Mouse (Mus musculus): Measurements from ENCODE around the gene Nin.

Nin gene

DNA sequence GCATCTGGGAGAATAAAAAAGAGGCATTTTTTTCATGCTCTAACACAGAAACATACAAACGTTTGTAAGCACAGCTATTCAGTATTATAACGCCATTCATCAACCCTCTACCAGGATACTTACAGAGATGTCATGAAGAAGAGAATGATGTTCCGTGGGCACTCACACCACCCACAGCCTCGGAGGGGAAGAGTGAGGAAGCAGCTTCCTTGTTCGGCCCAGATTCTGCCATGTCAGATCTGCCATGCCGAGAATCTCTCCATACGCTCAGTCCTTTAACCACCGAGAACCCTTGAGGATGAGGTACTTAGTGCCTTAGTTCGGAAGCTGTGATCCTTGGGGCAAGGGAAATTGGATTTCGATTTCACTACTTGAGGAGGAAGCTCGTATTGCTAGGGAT lies at the start of gene Nin:
Gene Nin, minus strand, starts transcription at position 367 of the 400 bp plus-strand sequence.
- no peak for DNase-seq (ENCODE audit: inconsistent age in 2 of 2, low spot score in 1 of 2)

DNA sequence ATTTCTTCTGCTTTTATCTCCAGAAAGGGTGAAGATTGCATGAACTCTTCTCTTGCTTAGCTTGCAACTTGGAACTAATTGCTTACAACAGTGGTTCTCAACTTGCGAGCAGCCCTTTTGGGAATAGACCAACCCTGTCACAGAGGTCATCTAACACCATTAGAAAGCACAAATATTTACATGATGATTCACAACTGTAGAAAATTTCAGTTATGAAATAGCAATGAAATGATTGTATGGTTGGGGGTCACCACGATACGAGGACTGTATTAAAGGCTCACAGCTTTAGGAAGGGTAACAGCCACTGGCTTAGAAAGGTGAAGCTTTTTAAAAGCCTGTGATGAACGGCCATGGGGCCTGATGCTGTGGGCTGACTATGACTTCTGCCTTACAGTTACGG lies 47.5 kb upstream of the Nin start:
- no peak for DNase-seq (ENCODE audit: inconsistent age in 2 of 2, low spot score in 1 of 2)

DNA sequence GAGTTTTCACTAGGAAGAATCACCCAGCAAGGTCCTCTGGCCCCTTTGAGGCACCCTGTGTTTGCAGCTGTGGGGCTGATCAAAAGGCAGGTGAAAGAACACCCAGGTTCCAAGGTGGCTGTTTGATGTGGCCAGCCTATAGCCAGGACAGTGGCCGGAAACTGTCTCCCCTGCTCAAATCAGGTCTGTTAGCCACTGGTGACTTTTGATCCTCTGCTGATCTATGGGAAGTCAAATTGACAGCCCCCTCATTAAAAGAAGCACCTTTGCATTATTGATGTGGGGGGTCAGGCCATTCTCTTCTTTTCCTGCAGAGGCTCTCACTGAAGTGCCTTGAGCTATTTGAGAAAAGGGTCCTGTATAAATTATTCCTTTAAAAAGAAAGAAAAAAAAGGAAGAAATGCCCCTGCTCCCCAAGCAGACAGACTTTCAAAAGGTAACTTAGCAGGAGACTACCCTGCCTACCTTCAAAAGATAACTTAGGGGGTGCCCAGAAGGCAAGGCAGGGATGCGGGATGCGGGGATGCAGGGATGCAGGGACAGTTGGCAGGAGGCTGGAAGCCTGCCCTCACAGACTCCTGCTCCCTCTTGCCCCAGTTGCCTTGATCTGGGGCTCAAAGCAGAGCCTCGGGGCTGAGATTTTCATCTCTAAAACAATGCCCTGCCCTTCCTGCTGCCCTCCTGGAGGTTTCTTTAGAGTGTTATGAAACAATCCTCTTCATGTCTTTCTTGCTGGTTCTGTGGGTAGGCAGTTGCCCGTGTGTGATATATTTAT lies 44.0 kb upstream of the Nin start:
- DNase-seq (ENCODE audit: inconsistent age in 2 of 2, low spot score in 1 of 2): no peak

DNA sequence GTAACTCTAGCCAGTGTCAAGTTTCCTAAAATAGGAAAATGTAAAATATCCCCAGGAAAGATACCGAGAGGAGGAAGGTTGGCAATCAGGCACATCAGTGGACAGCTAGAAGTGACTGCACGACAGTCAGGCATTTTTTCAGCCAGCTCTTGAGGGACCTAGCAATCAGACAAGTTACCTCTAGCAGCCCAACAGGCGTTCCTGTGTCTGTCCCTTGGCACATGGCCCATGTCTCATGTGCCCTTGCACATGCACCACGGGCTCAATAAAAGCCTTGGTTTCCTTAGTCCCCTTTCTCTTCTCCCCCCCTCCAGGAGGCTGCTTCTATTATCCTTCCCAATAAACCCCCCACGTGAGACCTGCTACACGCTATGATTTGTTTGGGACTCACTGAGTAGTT lies 42.7 kb upstream of the Nin start:
- no peak for DNase-seq (ENCODE audit: inconsistent age in 2 of 2, low spot score in 1 of 2)

DNA sequence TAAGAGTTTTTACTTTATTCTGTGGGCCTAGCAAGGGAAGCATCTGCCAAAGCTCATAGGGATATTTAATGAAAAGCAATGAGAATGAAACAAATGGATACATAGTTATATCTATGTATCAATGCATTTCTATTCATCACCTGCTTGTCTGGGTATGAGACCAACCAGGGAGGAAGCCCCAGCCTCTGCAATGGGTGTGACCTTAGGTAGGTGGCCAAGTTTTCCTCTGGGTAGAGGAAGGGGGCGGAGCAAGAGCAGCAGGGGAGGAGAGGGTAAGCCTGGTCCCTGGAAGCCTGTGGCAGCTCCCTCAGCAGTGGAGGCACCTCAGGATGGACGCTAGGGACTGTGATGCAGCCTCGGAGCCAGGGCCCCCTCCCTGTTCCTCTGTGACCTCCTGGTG lies 40.3 kb upstream of the Nin start, which contains the start of gene Abhd12b:
Gene Abhd12b, plus strand, starts transcription at position 301 of the 400 bp plus-strand sequence.
- DNase-seq (ENCODE audit: inconsistent age in 2 of 2, low spot score in 1 of 2): no peak

DNA sequence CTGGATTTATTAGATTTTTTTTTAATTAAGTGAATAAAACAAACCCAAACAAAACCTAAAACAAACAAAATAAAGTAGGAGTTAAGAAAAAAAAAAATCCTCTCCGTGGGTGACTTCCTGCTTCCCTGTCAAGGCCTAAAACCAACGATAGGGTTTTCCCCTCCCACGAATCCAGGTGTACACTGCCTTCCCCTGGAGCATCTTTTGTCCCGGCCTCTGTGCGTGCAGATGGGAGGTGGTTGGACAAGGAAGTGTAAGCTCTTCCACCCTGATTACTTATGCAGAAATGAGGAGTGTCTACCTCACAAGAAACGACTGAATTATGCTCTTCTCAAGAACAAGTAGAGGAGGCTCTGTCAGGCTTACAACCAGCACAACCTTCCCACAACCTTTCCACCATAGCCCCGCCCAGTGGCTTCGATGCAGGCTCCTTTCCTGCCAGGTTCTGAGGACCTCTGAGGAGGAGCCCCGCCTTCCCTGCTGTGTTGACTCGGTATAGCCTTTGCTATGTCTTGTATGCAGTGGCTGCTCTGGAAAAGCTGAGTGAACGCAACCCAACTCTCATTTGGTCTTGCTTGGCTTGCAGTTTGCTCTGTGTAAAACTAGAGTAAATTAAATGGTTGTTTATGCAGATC lies 35.2 kb upstream of the Nin start:
- peak in 1 of 2 experiments; percentile 30 for DNase-seq (ENCODE audit: inconsistent age in 2 of 2, low spot score in 1 of 2)

DNA sequence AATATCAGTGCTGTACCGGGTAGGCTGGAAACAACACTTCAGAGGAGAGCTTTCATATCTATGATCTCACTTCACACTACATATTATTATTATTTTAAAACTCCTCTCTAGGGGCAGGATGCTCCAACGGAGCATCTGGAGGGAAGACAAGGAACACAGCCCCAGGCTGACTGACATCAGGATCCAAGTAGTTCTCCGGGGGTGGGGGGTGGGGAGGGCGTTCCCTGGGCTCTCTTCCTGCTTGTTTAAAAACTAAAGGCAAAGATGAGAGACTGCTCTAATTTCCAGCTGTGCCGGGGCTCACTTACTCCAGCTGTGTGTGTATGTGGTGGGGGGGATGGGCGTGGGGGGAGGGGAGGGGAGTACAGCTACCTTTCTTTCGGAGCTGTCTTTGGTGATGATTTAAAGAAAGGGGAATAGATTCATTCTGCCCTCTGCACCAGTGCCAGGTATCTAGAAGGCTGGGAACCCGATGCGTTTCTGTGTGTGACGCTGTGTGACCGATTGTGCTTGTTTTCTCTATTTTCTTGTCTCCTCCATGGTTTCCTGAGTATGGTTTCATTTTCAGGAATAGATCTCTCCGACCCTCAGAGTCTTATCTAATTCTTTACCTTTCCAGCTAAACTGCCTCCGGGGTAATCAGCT lies 34.6 kb upstream of the Nin start:
- peak in 1 of 2 experiments; percentile 45 for DNase-seq (ENCODE audit: inconsistent age in 2 of 2, low spot score in 1 of 2)

DNA sequence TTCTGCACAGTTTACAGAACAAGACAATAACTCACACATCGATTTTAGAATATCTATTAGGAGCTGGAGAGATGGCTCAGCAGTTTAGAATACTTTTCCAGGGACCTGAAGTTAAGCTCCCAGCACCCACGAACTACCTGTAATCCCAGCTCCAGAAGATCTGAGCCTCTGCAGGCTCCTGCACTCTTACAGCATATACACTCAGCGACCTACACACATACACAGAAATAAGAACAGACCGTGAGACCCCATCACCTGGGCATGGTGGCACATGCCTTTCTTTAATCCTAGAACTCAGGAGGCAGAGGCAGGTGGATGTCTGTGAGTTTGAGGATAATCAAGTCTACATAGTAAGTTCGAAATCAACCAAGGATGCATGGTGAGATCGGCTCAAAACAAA lies 32.1 kb upstream of the Nin start:
- no peak for DNase-seq (ENCODE audit: inconsistent age in 2 of 2, low spot score in 1 of 2)

DNA sequence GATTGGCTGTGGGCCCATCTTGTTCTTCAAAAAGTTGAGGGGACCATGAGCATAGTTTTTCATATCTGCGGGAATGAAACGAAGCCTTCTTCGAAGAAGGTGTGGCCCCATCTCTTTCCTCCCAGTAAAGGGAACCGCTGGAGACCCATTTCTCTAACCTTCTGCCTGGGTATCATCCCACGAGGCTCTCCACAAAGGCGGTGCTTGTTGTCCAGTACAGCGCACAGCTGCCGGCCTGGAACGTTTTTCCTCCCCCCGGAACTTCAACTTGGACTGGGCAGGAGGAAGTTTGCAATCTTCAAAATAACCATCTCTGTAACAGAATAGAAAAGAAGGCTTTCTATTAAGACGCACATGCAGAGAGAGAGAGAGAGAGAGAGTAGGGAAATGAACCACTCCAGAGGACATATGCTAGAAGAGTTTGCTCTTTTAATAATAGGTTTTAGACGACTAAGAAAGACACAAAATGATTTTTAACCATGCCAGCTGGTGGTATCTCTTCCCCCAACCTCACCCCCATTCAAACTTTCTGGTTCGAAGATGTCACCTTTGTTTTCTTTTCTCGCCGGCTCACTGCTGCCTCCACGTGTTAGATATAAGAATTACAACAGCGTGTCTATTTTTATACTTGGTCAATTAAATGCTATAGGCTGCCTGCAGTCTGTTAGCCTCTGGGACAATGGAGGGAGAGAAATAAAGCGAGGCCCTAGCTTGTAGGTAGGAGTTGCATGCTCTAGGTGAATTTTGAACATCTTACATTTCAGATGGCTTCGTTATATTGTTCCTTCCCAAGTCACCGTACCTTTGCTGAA lies 31.3 kb upstream of the Nin start:
- peak; percentile 49 to 89 for DNase-seq (ENCODE audit: inconsistent age in 2 of 2, low spot score in 1 of 2)

DNA sequence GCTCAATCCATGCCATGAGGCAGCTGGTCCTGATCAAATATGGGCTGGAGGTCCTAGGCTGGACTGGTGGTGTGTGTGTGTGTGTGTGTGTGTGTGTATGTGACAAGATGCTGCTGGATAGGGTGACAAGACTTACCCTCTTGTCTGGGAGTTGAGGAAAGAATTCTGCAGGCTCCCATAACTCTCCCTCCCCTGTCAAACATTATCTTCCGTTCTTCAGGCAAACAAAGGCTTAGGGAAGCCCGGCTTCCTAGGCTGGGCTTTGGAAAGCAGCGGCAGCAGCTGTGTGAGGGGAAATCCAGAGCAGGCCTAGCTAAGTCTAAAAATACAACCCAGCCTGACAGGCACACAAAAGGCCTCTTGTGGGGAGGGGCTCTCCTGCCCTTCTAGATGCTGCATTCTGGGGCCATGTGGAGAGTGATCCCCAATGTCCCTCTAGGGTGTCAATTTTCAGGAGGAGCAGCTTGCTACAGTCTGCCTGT lies 30.6 kb upstream of the Nin start:
- DNase-seq (ENCODE audit: inconsistent age in 2 of 2, low spot score in 1 of 2): peak; percentile 27 to 42

DNA sequence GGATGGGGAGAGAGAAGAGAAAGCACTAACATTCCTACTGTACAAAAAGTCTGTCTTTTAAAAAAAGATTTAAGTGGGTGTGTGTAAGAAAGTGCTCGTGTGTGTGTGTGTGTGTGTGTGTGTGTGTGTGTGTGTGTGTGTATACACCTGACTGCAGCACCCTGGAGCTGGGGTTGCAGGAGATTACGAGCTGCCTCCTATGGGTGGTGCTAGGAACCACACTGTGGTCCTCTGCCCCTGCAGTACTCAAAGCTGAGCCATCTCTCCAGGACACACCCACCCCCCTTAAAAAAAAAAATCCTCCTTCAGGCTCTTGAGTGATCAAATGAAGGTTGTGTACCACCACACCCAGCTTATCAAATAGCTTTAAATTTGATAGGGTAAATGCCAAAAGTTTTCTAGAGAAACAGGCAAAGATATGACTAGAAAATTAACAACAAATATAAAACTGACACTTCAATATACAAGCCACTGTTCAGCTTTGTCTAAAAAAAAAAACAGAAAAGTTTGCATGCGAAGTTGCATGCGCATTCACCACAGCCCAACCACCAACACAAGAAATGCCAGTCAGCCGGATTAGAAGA lies 27.6 kb upstream of the Nin start:
- DNase-seq (ENCODE audit: inconsistent age in 2 of 2, low spot score in 1 of 2): no peak

DNA sequence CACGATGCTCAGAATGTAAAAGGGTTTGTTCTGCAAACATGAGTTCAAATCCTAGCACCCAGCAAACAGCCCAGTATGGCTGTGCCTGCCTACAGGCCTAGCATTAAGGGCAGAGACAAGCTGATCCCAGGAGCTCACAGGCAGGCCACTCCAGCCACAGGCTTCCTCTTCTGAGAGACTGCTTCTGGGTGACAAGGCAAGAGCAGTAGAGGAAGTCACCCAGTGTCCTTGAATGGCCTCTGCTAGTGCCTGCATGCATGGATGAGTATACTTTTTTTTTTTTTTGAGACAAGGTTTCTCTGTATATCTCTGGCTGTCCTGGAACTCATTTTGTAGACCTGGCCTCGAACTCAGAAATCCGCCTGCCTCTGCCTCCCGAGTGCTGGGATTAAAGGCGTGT lies 27.0 kb upstream of the Nin start:
- DNase-seq (ENCODE audit: inconsistent age in 2 of 2, low spot score in 1 of 2): no peak

DNA sequence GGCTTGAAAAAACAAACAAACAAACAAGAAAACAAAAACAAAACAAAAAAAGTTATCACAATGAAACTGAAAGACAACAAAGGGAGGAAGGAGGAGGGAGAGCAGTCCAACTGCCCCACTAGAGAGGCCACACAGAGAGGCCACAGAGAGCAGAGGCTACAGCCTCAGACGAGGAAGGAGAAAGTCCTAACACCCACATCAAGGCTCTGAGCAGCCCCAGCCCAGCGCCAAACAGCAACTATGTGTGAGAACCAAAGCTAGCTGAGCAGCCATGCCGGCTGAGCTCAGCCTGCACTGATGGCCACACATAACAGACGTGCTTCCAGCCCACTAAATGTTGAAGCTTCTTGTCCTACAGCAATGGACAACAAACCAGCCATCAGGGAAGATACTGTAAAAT lies 26.4 kb upstream of the Nin start:
- no peak for DNase-seq (ENCODE audit: inconsistent age in 2 of 2, low spot score in 1 of 2)

DNA sequence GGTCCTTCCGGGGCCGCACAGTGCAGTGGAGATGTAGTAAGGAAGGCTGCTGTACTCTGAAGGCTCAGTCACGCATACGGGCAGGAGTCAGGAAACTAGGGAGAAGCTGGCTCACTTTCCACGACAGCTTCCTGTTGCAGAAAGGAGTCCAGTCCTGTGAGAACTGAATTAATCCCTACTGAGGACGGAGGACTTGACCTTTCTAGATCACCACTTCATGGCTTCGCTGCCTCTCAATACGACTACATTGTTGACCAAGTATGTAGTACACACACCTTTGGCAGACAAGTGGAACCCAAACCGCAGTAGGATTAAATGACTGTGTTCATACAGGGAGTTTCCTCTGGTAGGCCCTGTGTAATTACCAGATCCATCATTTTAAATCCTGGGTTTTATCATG lies 24.1 kb upstream of the Nin start:
- no peak for DNase-seq (ENCODE audit: inconsistent age in 2 of 2, low spot score in 1 of 2)

DNA sequence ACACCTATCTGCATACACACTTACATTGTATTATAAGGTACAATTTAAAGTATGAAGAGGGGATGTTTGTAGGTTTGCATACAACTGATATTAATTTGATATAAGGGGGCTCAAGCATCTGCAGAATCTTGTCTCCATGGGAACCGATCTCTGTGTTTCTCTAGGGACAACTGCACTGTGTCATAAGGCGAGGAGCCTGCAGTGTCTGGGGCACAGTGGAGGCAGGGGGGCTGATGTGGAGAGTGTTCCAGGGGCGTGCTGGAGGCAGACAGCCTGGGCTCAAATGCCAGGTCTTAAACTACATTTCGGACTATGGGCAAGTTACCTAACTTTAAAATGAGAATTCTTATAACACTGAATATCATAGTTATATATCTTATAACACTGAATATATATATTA lies 23.6 kb upstream of the Nin start:
- no peak for DNase-seq (ENCODE audit: inconsistent age in 2 of 2, low spot score in 1 of 2)

DNA sequence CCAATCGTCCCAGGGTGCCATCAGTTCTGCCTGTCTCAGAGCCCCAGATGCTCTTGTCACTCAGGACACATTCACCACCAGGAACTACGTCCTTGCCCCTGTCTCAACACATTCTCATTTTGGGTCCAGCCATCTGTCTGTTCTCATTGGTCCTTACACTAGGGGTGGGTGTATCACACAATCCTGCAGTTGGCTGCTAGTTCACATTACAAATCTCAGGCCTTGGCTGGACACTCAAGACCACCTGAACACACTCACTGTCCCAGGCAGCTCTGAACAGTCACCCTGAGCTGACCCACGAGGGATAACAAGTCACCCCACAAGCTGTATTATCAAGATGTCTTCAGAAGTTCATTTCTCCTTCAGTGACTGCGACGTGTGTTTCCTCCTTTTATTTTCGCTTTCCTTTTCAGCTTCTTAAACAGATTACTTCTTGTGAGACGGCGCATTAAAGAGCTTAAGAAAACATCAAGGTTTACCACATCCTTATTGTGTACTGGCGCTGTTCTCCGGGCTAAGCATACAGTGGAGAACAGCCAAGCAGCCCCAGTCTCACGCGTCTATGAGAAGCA lies 22.8 kb upstream of the Nin start:
- peak in 1 of 2 experiments; percentile 31 for DNase-seq (ENCODE audit: inconsistent age in 2 of 2, low spot score in 1 of 2)

DNA sequence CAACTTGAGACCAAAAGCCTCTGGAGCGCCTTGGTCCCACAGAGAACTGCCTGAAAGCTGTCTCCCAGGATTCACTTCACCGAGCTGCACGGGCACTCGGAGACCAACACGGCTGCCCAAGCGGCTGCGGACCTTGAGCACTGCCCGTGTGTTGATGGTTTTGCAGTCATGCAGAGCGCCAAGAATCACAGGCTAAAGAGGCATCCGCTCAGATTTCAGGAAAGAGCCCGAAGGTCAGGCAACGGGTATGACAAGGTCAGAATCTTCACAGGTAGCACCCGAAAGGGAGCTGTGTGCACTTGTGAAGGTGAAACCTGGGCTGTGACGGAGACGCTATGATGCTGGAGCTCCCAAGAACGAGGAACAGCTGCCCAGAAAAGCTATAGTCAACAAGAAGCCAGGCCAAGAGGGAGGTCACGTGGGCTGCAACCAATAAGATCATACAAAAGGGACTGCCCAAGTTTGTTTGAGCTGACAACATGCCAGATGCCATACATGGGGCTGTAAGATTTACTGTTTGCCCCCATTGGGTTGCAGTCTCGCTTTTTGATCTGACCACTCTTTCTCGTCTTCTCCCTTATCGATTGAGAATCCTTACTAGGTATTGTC lies 21.2 kb upstream of the Nin start:
- DNase-seq (ENCODE audit: inconsistent age in 2 of 2, low spot score in 1 of 2): no peak

DNA sequence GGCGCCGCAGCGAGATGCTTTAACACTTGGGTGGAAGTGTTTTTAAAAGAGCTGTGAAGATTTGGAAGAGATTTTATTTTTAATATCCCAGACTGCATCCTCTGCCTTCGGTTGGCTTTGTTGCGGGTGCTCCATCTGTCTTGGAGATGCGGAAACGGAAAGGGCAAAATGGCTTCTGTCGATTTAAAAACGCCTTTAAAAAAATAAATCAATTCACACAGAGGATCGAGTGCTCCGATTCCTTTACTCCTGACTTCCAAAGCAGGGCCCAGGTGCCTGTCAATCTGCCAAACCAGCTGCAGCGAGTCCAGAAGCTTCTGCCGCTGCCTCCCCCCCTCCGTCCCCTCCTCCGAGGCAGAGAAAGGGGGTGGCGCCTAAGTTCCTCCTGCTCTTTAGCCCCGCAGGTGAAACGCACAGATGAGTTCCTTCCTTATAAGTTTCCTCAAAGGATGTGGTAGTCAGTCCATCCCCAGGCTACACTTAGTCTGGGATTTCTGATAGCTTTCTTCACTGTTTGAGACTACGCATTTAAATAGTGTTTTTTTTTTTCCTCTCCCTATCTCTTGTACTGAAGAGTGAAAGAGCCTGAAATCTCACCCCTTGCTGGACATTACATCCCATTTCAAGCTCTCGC lies 17.6 kb upstream of the Nin start:
- peak in 1 of 2 experiments; percentile 39 for DNase-seq (ENCODE audit: inconsistent age in 2 of 2, low spot score in 1 of 2)

DNA sequence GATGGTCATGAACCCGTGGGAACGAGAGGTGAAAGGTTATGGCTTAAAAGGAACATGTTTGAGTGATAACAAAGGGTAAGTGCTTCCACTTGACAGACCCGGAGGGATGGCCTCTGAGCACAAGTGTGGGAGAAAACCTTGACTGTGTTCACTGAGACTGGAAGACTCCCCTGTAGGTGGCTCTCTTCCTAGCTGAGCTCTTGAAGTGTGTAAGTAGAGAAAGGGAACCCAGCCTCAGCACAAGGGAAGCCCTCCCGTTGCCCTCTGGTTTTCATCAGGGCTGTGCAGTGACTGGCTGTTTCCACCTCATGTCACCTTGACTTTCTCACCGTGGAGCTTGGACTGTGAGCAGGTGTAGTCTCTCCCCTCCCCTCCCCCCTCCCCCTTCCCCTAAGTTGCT lies 15.6 kb upstream of the Nin start:
- peak in 1 of 2 experiments; percentile 40 for DNase-seq (ENCODE audit: inconsistent age in 2 of 2, low spot score in 1 of 2)

DNA sequence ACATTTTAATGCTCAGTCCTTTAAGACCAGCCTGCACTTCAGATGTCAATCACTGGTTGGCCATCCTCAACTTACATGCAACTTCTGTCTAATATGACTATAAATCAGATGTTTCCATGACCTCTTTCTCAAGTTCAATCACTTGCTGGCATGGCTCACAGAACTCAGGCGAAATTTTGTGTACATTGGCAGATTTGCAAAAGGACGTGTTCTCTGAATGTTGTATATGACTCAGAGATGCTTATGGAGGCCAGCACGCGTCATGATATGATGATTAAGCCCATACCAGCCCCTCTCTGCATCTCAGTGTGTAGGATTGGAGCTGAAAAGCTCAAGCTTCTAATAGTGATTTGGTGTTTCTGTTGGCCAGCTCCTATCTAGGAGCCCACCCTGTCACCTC lies 13.1 kb upstream of the Nin start:
- no peak for DNase-seq (ENCODE audit: inconsistent age in 2 of 2, low spot score in 1 of 2)
